ENCODE assay signal across 30 mouse cellular contexts in the genomic region with DNA sequence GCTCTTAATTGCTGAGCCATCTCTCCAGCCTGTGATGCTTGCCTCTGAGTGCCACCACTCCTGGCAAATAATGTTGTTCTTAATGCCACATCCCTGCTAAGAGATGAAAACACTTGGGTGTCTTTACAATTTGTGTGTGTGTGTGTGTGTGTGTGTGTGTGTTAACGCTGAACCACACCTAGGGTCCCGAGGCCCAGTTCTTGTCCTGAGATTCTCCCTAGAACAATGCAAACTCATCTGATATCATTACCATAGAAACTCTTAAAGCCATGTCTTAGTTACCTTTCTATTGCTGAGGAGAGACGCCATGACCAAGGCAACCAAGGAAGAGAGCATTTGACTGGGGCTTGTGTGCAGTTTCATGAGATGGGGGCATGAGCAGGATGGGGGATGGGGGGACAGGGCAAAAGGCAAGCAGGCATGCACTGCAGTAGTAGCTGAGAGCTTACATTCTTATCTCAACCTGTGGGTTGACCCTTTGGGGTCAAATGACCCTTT.
"Had no signal": no experiment of that assay in that cellular context is flagged by ENCODE, and none has a peak within 500 bp of the region (broad histone marks: within the 10 kb centered on the region; RNA-seq: fewer than 3 reads in every experiment).

No protein-coding gene starts in this region.

- DNase-seq: left cerebral cortex, postnatal 4 days; liver; liver, embryonic 13.5 days; liver, postnatal 0 days; lung, adult 18-20 months; lung, adult 2 months; lung, embryonic 14.5 days; lung, postnatal 10 days; lung, postnatal 14 days; lung, postnatal 36 days; lung, postnatal 4 days; midbrain, embryonic 14.5 days had no signal

- H3K9ac ChIP-seq: limb, embryonic 13.5 days; limb, embryonic 15.5 days; liver, embryonic 12.5 days; liver, embryonic 13.5 days; liver, embryonic 14.5 days; liver, embryonic 15.5 days; liver, postnatal 0 days; lung, embryonic 14.5 days; lung, embryonic 15.5 days; midbrain, embryonic 12.5 days; midbrain, embryonic 13.5 days; midbrain, embryonic 15.5 days had no signal

- ATAC-seq: liver, embryonic 12.5 days; liver, postnatal 0 days; lung, postnatal 0 days; midbrain, embryonic 13.5 days; midbrain, embryonic 15.5 days; midbrain, embryonic 16.5 days had no signal

- H3K27me3 ChIP-seq: limb, embryonic 12.5 days; limb, embryonic 13.5 days; limb, embryonic 15.5 days; liver, embryonic 12.5 days; liver, embryonic 13.5 days; liver, embryonic 15.5 days; lung, embryonic 15.5 days; megakaryocyte, embryonic 14.5 days; midbrain, embryonic 12.5 days; midbrain, embryonic 13.5 days; midbrain, embryonic 15.5 days had no signal

- H3K4me3 ChIP-seq: limb, embryonic 10.5 days; limb, embryonic 12.5 days; limb, embryonic 13.5 days; limb, embryonic 15.5 days; liver, embryonic 12.5 days; liver, embryonic 13.5 days; liver, embryonic 15.5 days; lung, embryonic 15.5 days; megakaryocyte, embryonic 14.5 days; midbrain, embryonic 10.5 days; midbrain, embryonic 12.5 days; midbrain, embryonic 13.5 days; midbrain, embryonic 15.5 days; myocyte had no signal

- H3K36me3 ChIP-seq: limb, embryonic 12.5 days; limb, embryonic 13.5 days; limb, embryonic 15.5 days; liver, embryonic 12.5 days; liver, embryonic 13.5 days; liver, embryonic 15.5 days; lung, embryonic 15.5 days; midbrain, embryonic 12.5 days; midbrain, embryonic 13.5 days; midbrain, embryonic 15.5 days had no signal

- H3K4me2 ChIP-seq: limb, embryonic 12.5 days; limb, embryonic 13.5 days; limb, embryonic 15.5 days; liver, embryonic 11.5 days; liver, embryonic 12.5 days; liver, embryonic 13.5 days; liver, embryonic 15.5 days; lung, embryonic 14.5 days; lung, embryonic 15.5 days; midbrain, embryonic 11.5 days; midbrain, embryonic 12.5 days; midbrain, embryonic 13.5 days; midbrain, embryonic 15.5 days had no signal

- H3K27ac ChIP-seq: limb, embryonic 10.5 days; limb, embryonic 12.5 days; limb, embryonic 13.5 days; limb, embryonic 15.5 days; liver, embryonic 12.5 days; liver, embryonic 13.5 days; liver, embryonic 14.5 days; liver, embryonic 15.5 days; lung, embryonic 15.5 days; midbrain, embryonic 10.5 days; midbrain, embryonic 12.5 days; midbrain, embryonic 13.5 days; midbrain, embryonic 15.5 days had no signal

- H3K9me3 ChIP-seq: limb, embryonic 10.5 days; limb, embryonic 12.5 days; limb, embryonic 13.5 days; limb, embryonic 15.5 days; liver, embryonic 12.5 days; liver, embryonic 13.5 days; liver, embryonic 15.5 days; lung, embryonic 15.5 days; megakaryocyte, embryonic 14.5 days; midbrain, embryonic 10.5 days; midbrain, embryonic 12.5 days; midbrain, embryonic 13.5 days; midbrain, embryonic 15.5 days had no signal
